Mouse (Mus musculus) kidney, adult 2 months (tissue): Measurements from ENCODE around the gene Pde8b.

Experiments
- CTCF ChIP-seq: fragments of 200-500 bp; conservative IDR thresholded peaks from 2 replicates; pipeline ENCODE4 v1.5.1; 2011; ENCODE audit warnings: low read depth, mild to moderate bottlenecking, control low read depth, low read length, moderate library complexity, mixed read lengths; ENCODE audit not compliant: insufficient read depth, insufficient read length
- POLR2A ChIP-seq: fragments of 200-500 bp; IDR thresholded peaks from one replicate; pipeline ENCODE4 v1.6.1; 2011; ENCODE audit warnings: low read depth, low read length, control low read depth

DNA sequence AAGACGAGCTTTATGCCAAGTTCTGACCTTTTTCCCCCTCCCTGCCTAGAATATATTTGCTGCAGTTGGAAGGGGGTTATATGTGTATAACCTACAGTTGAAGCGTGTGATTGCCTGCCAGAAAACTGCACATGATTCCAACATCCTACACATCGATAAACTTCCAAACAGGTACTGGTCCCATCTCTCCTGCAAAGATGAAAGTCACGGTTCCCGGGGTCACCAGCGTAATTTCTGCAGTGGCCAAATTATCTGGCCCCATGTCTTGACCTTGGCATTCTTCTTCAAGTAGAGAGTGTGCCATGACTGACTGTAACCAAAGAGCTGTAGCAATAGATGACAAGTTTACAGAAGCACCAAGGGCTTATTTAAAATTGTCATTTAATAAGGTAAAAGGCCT, 232.9 kb downstream of the Pde8b start:
- TF ChIP-seq CTCF (no peak), POLR2A (no peak)
